Mouse (Mus musculus): ENCODE measurements around the gene Unc5a. TPM values are rescaled to one million over a fixed set of nuclear protein-coding genes. Genes with fewer than 3 reads are reported as not detected.

Gene Unc5a
- 47.8 and 51.5 TPM in 2 replicates for polyA plus RNA-seq (2012; rRNA removed)

- DNase-seq (ENCODE audit: extremely low spot score in 1 of 2, low spot score in 1 of 2) = peak in 1 of 2 experiments; percentile 77
Measured at GRCm38 (mm10) chr13:54948531-54949493, at the start of gene Unc5a. Gene Unc5a, plus strand, starts transcription at chr13:54949411.

DNA sequence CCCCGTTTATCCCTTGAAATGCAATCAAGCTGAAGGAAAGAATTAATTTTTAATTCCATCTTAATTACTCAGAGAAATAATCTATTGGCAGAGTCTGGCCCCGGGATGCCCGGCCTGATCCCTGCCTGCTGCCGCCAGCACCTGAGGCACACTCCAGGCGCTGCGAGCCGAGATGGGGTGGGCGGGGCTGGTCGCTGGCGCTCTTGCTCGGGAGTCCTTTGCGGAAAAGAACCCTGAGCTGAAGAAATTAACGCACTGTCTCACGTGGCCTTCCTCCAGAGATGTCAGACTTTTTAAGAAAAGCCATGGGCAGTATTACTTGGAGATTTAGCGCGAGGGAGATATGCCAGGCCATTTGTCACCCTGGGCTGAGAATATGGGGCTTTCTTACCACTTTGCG, 37.2 kb upstream of the Unc5a start:
- DNase-seq (ENCODE audit: extremely low spot score in 1 of 2, low spot score in 1 of 2) = no peak

GRCm38 (mm10) chr13:54912894-54913621, 36.2 kb upstream of the Unc5a start:
- no peak for DNase-seq (ENCODE audit: extremely low spot score in 1 of 2, low spot score in 1 of 2)

DNA sequence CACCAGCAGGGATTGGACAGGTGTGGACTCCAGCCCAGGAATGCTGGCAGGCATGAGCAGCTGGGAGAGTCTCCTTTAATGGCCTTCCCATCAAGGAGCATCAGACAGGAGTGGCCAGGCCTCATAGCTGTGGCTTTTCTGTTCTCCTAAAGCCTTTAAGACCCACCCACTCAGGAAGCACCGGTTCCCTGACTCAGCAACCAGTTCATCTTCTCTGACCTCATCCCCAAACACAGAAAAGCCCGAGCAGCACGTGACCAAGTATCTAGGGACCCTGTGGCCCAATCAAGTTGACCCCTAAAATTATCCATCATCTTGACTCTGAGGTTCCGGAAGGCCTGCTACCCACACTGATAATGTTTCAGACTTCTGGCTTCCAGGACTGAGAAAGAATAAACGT, 32.6 kb upstream of the Unc5a start:
- no peak for DNase-seq (ENCODE audit: extremely low spot score in 1 of 2, low spot score in 1 of 2)

DNA sequence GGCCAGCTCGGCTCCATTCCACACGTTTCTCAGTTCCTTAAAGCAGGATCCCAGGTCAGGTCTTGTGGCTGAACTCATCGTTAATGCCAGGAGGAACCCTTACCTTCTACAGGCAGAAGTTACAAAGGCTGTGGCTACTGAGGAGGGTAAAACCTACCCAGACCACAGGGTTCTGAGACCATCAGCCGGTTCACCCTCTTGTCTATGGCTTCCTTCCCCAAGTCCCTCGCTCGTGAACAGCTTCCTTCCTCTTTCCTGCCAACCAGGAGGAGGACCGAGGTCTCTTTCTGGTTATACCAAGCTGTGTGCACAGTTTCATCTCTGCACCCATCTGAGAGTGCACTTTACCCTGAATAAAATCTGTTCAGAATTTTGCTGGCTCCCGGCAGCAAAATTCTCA, 30.3 kb upstream of the Unc5a start:
- DNase-seq (ENCODE audit: extremely low spot score in 1 of 2, low spot score in 1 of 2) = no peak

DNA sequence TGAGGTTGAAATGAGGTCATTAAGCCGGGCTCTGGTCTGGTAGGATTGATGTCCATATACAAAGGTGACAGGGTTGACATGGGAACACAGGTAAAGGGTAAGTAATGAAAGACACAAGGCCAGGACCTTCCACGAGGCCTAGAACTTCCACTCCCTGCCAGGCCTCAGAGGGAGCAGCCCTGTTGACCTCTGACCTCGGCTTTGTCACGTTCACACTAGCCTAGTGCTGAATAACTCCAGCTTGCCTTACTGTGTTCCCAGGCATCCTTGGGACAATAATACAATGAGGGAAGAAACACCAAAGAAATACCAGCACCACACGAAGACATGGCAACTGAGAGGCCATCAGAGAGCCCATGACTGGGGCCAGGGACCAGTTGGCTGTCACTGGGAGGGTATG, 29.5 kb upstream of the Unc5a start:
- no peak for DNase-seq (ENCODE audit: extremely low spot score in 1 of 2, low spot score in 1 of 2)

- no peak for DNase-seq (ENCODE audit: extremely low spot score in 1 of 2, low spot score in 1 of 2)
Measured at GRCm38 (mm10) chr13:54921700-54922099, 27.5 kb upstream of the Unc5a start.

DNA sequence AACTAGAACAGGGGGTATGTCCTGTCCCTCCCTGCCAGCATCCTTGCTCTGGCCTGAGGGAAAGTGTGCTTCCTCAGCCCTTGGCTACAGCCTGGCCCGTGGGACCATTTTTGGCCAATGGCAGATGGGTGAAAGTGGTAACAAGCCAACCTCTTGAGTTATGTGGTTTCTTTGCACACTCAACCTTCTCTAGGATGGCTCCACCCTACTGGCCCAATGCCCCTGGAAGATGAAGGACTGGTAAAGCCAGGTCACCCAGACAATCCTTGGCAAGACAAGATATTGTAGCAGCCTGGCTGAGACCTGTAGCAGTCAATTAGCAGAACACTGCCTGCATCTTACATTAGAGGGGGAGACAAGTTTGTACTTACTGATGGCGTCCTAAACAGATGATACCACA, 25.5 kb upstream of the Unc5a start:
- DNase-seq (ENCODE audit: extremely low spot score in 1 of 2, low spot score in 1 of 2) = no peak

GRCm38 (mm10) chr13:54925466-54925865, 23.7 kb upstream of the Unc5a start:
- no peak for DNase-seq (ENCODE audit: extremely low spot score in 1 of 2, low spot score in 1 of 2)

- DNase-seq (ENCODE audit: extremely low spot score in 1 of 2, low spot score in 1 of 2) = peak in 1 of 2 experiments; percentile 67
Measured at GRCm38 (mm10) chr13:54926654-54927053, 22.6 kb upstream of the Unc5a start.

DNA sequence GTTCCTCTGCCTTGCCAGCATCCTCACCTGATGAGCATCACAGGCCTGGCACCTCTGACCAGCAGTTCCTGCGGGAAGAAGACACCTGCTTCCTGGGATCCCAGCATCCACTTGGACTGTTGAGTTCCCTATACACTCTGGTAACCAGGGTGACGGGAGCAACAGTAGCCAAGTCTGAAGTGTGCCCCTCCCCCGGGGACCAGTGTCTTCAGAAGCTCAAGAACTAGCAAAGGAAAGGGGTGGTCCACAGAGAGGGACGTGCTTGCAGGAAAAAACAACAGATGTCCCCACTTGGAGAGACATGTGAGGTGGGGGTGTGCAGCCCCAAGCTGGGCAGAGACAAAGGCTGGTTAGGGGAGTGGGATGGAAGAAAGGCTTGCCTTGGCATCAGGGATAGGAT, 19.1 kb upstream of the Unc5a start:
- DNase-seq (ENCODE audit: extremely low spot score in 1 of 2, low spot score in 1 of 2) = no peak

DNA sequence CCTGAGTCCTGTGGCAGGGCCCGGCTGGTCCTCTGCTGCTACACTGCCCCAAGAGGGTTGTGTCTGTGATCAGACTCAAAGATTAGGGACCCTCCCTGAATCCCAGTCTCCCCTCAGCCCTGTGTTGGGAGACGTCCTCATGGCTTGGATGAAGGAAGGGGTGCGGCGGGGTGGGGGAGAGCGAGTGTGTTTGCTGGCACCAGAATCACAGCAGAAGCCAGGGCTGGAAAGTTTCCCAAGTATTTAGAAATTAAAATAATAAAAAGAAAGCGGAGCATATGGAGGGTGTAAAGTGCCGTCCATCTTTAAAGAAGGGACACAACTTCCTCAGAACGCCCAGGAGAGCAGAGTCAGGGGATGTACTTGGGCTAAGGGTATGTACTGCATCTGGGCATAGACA, 14.3 kb upstream of the Unc5a start:
- no peak for DNase-seq (ENCODE audit: extremely low spot score in 1 of 2, low spot score in 1 of 2)

DNA sequence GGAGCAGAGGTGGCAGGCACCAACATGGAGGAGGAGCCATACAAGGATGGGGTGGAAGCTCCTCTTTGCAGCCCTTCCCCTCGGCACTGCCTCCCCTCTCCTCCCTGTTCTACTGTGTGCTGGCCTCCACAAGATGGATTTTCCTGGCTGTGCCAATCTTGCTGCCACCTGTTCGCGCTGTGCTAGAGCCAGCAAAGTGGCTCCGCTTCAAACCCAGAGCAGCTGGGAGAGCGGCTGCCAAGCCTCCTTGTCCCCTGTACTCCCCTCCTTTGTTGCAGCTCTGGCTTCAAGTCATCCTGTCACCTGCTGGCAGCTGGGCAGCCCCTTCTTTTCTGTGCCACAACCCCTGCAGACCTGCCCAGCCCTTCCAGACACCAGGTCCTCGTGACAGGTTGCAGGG, 13.0 kb upstream of the Unc5a start:
- DNase-seq (ENCODE audit: extremely low spot score in 1 of 2, low spot score in 1 of 2) = peak in 1 of 2 experiments; percentile 60

GRCm38 (mm10) chr13:54937885-54938284, 11.3 kb upstream of the Unc5a start:
- DNase-seq (ENCODE audit: extremely low spot score in 1 of 2, low spot score in 1 of 2) = peak; percentile 79 to 82

DNA sequence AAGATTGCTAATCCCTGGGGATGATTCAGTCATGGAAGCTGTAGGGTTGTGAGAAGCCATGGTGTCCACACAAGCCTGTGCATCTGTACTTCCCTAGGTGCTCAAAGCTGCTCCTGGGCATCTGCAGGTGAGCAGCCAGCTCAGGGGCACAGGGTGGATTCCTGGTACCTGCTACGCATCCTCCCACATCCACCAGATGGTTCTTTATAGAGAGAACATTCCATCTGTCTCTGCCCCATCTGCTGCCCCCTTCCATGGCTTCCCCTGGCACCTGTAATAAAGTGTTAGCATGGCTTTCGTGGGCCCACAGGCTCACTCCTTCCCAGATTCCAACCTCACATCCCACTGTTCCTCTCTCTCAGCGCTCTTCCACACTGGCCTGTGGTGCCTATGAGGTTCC, 10.7 kb upstream of the Unc5a start:
- DNase-seq (ENCODE audit: extremely low spot score in 1 of 2, low spot score in 1 of 2) = no peak

DNA sequence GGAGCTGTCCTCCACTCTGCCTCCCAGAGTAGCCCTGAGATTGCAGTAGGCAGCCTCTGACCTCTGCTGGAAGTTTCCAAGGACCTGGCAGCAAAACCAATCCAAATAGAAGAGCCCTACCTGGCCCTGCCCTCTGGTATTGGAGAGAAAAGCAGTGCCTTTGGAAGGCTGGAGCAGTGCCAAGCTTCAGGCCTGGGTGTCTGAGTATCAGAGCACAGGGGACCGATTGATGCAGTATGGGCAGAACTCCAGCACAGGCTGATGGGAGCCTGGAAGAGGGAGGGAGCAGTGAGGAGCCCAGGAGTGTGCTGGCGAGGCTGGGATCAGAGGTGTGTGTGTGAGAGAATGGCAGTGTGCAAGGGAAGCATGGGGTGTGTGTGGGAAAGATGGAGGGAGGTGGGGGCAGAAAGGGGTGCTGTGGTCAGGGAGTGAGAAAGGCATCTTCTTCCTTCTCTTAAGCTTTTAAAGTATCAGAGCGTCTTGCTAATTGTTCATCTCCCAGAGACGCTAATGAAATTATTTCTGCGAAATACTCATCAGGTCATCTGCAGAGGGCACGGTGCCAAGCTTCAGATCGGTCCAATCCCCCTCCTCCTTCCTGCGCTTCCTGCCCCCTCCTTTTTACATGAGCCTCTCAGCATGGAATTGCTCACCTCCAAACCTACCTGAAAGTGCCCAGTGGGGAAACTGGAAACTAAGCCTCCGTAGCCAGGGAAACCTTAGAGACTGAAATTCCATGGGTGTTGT, 4.6 kb upstream of the Unc5a start:
- no peak for DNase-seq (ENCODE audit: extremely low spot score in 1 of 2, low spot score in 1 of 2)

DNA sequence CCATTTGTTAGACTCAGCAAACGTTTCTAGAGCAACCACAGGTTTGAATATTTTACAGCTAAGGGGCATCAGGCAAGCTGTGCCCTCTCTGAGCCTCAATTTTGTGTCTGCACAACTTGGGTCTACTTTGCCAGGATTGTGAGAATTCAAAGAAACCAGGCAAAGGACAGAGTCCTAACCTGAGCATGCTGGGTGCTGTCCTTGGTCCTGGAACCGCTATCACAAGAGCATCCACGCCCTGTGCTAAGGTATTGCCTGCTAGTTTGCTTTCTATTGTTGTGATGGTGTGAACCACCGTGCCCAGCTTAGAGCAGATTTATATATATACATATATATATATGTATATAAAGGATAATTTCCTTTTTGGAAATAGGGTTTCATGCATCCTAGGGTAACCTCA, 3.9 kb upstream of the Unc5a start:
- no peak for DNase-seq (ENCODE audit: extremely low spot score in 1 of 2, low spot score in 1 of 2)

GRCm38 (mm10) chr13:54946406-54946805, 2.8 kb upstream of the Unc5a start:
- peak in 1 of 2 experiments; percentile 42 for DNase-seq (ENCODE audit: extremely low spot score in 1 of 2, low spot score in 1 of 2)

- DNase-seq (ENCODE audit: extremely low spot score in 1 of 2, low spot score in 1 of 2) = peak in 1 of 2 experiments; percentile 73
Measured at GRCm38 (mm10) chr13:54949592-54949991, 381 bp downstream of the Unc5a start.

GRCm38 (mm10) chr13:54950131-54950530, 920 bp downstream of the Unc5a start:
- DNase-seq (ENCODE audit: extremely low spot score in 1 of 2, low spot score in 1 of 2) = peak in 1 of 2 experiments; percentile 37

GRCm38 (mm10) chr13:54951166-54951565, 2.0 kb downstream of the Unc5a start:
- no peak for DNase-seq (ENCODE audit: extremely low spot score in 1 of 2, low spot score in 1 of 2)
